9 mouse cellular contexts compared by ENCODE assay signal in genomic region chr4:126149798-126150197, GRCm38 (mm10). TPM values are rescaled to one million over a fixed set of nuclear protein-coding genes. Genes with fewer than 3 reads are reported as not detected.
DNase-seq lines count a peak whose midpoint lies in the region; ATAC-seq lines count a peak whose summit lies in the region.
"Had no signal": no experiment of that assay in that cellular context is flagged by ENCODE, and none has a peak within 500 bp of the region (broad histone marks: within the 10 kb centered on the region; RNA-seq: fewer than 3 reads in every experiment).

No protein-coding gene starts in this region.

- peak overlapping the region; percentile 70 for H3K4me2 ChIP-seq in heart, embryonic 14.5 days (ENCODE audit: low read length)
- H3K4me2 ChIP-seq in forebrain, embryonic 15.5 days (replicated peaks), result 0 out of 2 replicates have a peak overlapping the region, but pooled peaks have one; percentile 75
- peak overlapping the region; percentile 57 for H3K4me2 ChIP-seq in liver, embryonic 11.5 days

- H3K9me3 ChIP-seq in heart, embryonic 14.5 days (ENCODE audit: control insufficient read depth, low read length), result no peaks in the 10 kb centered on the region
- no peaks in the 10 kb centered on the region for H3K9me3 ChIP-seq in ES-E14 (ENCODE audit: control insufficient read depth, insufficient read depth, low read depth, low read length)
- H3K9me3 ChIP-seq in forebrain, embryonic 15.5 days, result no peaks in the 10 kb centered on the region
- no peaks in the 10 kb centered on the region for H3K9me3 ChIP-seq in liver, embryonic 11.5 days (ENCODE audit: control insufficient read depth, low read length)
- H3K9me3 ChIP-seq: megakaryocyte, embryonic 14.5 days had no signal

- peak overlapping the region; percentile 56 to 67 for H3K4me3 ChIP-seq in heart, embryonic 14.5 days (ENCODE audit: control insufficient read depth in 1 of 2, insufficient read depth in 1 of 2, low read depth in 1 of 2, low read length in 2 of 2)
- H3K4me3 ChIP-seq in ES-E14 (ENCODE audit: insufficient read depth in 1 of 2, low read depth in 1 of 2, low read length in 2 of 2, poor library complexity in 1 of 2, severe bottlenecking in 1 of 2), result peak overlapping the region; percentile 62 to 82; a peak in 3 of 4 replicates
- H3K4me3 ChIP-seq in forebrain, embryonic 15.5 days, result 0 out of 2 replicates have a peak overlapping the region, but pooled peaks have one; percentile 41
- H3K4me3 ChIP-seq in liver, embryonic 11.5 days (ENCODE audit: low read depth, low read length), result peak overlapping the region; percentile 68

- no peak for DNase-seq in heart, adult 18-20 months
- no peak for DNase-seq in ES-E14 (ENCODE audit: low read depth, low spot score)
- no peak for DNase-seq in liver, embryonic 11.5 days (ENCODE audit: low spot score)
- DNase-seq in spleen, adult 18-20 months, result no peak

- H3K9ac ChIP-seq in heart, embryonic 14.5 days (ENCODE audit: low read length), result peak overlapping the region; percentile 80
- H3K9ac ChIP-seq in ES-E14 (ENCODE audit: insufficient read depth, low read depth, low read length, poor library complexity, severe bottlenecking), result no peak overlapping the region
- H3K9ac ChIP-seq in forebrain, embryonic 15.5 days (replicated peaks), result no peak overlapping the region
- no peak overlapping the region for H3K9ac ChIP-seq in liver, embryonic 11.5 days (ENCODE audit: low read depth, low read length)

- H3K4me1 ChIP-seq in heart, embryonic 14.5 days (ENCODE audit: control insufficient read depth in 2 of 2, insufficient read depth in 2 of 2, low read length in 2 of 2), result peaks cover 31 to 32% of the 10 kb centered on the region in 2 experiments
- peaks cover 4 to 27% of the 10 kb centered on the region in 2 experiments; a peak in 3 of 4 replicates for H3K4me1 ChIP-seq in ES-E14 (ENCODE audit: control insufficient read depth in 2 of 2, insufficient read depth in 2 of 2, low read length in 2 of 2, poor library complexity in 1 of 2)
- peaks cover 18% of the 10 kb centered on the region for H3K4me1 ChIP-seq in forebrain, embryonic 15.5 days
- H3K4me1 ChIP-seq in liver, embryonic 11.5 days (replicated peaks; ENCODE audit: control insufficient read depth, insufficient read depth, low read length), result peaks cover 38% of the 10 kb centered on the region

- H3K27me3 ChIP-seq in heart, embryonic 14.5 days (ENCODE audit: control insufficient read depth, insufficient read depth, low read length), result peaks cover 14% of the 10 kb centered on the region; the same call in 1 of the 2 replicates
- H3K27me3 ChIP-seq in forebrain, embryonic 15.5 days, result peaks cover 33% of the 10 kb centered on the region
- H3K27me3 ChIP-seq in liver, embryonic 11.5 days (replicated peaks; ENCODE audit: control insufficient read depth, insufficient read depth, low read length), result peaks cover 36% of the 10 kb centered on the region

- peak overlapping the region; percentile 21 to 81; a peak in 3 of 4 replicates for H3K27ac ChIP-seq in heart, embryonic 14.5 days (replicated peaks in 1 of 2; ENCODE audit: control insufficient read depth in 1 of 2, insufficient read depth in 1 of 2, low read depth in 2 of 2, low read length in 2 of 2)
- H3K27ac ChIP-seq in ES-E14 (ENCODE audit: insufficient read depth, low read depth, low read length, poor library complexity, severe bottlenecking), result no peak overlapping the region
- no peak overlapping the region for H3K27ac ChIP-seq in forebrain, embryonic 15.5 days (replicated peaks)
- no peak overlapping the region; the same call in 1 of the 2 replicates for H3K27ac ChIP-seq in liver, embryonic 11.5 days (ENCODE audit: low read depth, low read length)

- no peak for ATAC-seq in heart, embryonic 14.5 days (ENCODE audit: insufficient number of reproducible peaks, insufficient read depth, low FRiP score, low read depth)
- ATAC-seq in forebrain, embryonic 15.5 days (replicated peaks), result no peak
- no peak for ATAC-seq in liver, embryonic 11.5 days (replicated peaks; ENCODE audit: low FRiP score)
- ATAC-seq in erythroid progenitor cell, adult 5-6 weeks (replicated peaks; ENCODE audit: low FRiP score, poor library complexity, severe bottlenecking), result no peak
- no peak for ATAC-seq in megakaryocyte-erythroid progenitor cell, adult 5-6 weeks (replicated peaks; ENCODE audit: low FRiP score, low TSS enrichment, poor library complexity, severe bottlenecking)

- WGBS in heart, embryonic 14.5 days, result 55% methylated on average over 10 of the region's 10 CpGs
- WGBS in forebrain, embryonic 15.5 days, result 62% methylated on average over 10 of the region's 10 CpGs
- 55% methylated on average over 10 of the region's 10 CpGs for WGBS in liver, embryonic 11.5 days

- H3K36me3 ChIP-seq in heart, embryonic 14.5 days (ENCODE audit: control insufficient read depth, insufficient read depth, low read length), result peaks cover 5% of the 10 kb centered on the region; the same call in 1 of the 2 replicates
- H3K36me3 ChIP-seq in ES-E14 (ENCODE audit: control insufficient read depth, insufficient read depth, low read length, poor library complexity, severe bottlenecking), result peaks cover 4% of the 10 kb centered on the region; the same call in 1 of the 2 replicates
- H3K36me3 ChIP-seq in forebrain, embryonic 15.5 days, result no peaks in the 10 kb centered on the region
- H3K36me3 ChIP-seq in liver, embryonic 11.5 days (ENCODE audit: control insufficient read depth, insufficient read depth, low read length), result no peaks in the 10 kb centered on the region

- in situ Hi-C loops in ES-E14 (cut with MboI; ENCODE audit: low sequenced_read_pairs in 2 of 2, unreplicated experiment in 2 of 2), result no loop called here

RNA-seq across cellular contexts. Expression of gene Eva1b, which starts 2.3 kb away (rescaled TPM):
- polyA plus RNA-seq in heart, embryonic 14.5 days (2014; fragmentation: Nextera tagmentation; extraction: Ambion mirVana), result 31.8 and 33.9 TPM in 2 replicates
- total RNA-seq in heart, adult 18-20 months (2021), result 1 to 10 TPM; 8.8 to 9.5 TPM
- 44.2 and 48.7 TPM in 2 replicates for total RNA-seq in ES-E14 (2012; rRNA removed)
- 9.2 and 10.1 TPM in 2 replicates for polyA plus RNA-seq in forebrain, embryonic 15.5 days (2015; fragmentation: Nextera tagmentation; extraction: Ambion mirVana)
- polyA plus RNA-seq in liver, embryonic 11.5 days (2014; fragmentation: Nextera tagmentation; extraction: Ambion mirVana), result 25.3 and 28.1 TPM in 2 replicates
- total RNA-seq in erythroid progenitor cell, adult 5-6 weeks (2015; ENCODE audit: low replicate concordance), result not detected in 2 replicates
- 0.51 TPM in 1 of 2 replicates, not detected in the other for total RNA-seq in erythroid progenitor cell, adult 5-6 weeks (2017; ENCODE audit: low replicate concordance)
- total RNA-seq in megakaryocyte-erythroid progenitor cell, adult 5-6 weeks (2014; fragmentation: Nextera tagmentation), result not detected in 2 replicates
- total RNA-seq in megakaryocyte-erythroid progenitor cell, adult 5-6 weeks (2017), result 0.91 TPM in 1 of 2 replicates, not detected in the other

RNA-seq across cellular contexts. Expression of gene Sh3d21, which starts 13.5 kb away (rescaled TPM):
- 2.5 and 2.7 TPM in 2 replicates for polyA plus RNA-seq in heart, embryonic 14.5 days (2014; fragmentation: Nextera tagmentation; extraction: Ambion mirVana)
- total RNA-seq in heart, adult 18-20 months (2021), result 1 to 10 TPM; 1.3 to 2.4 TPM
- total RNA-seq in ES-E14 (2012; rRNA removed), result 2.4 and 3.0 TPM in 2 replicates
- 0.86 and 0.88 TPM in 2 replicates for polyA plus RNA-seq in forebrain, embryonic 15.5 days (2015; fragmentation: Nextera tagmentation; extraction: Ambion mirVana)
- polyA plus RNA-seq in liver, embryonic 11.5 days (2014; fragmentation: Nextera tagmentation; extraction: Ambion mirVana), result 2.3 TPM in 2 replicates
- 1.8 TPM in 1 of 2 replicates, not detected in the other for total RNA-seq in erythroid progenitor cell, adult 5-6 weeks (2015; ENCODE audit: low replicate concordance)
- 0.90 TPM in 1 of 2 replicates, not detected in the other for total RNA-seq in erythroid progenitor cell, adult 5-6 weeks (2017; ENCODE audit: low replicate concordance)
- total RNA-seq in megakaryocyte-erythroid progenitor cell, adult 5-6 weeks (2014; fragmentation: Nextera tagmentation), result 0.72 TPM in 1 of 2 replicates, not detected in the other
- 1.1 TPM in 1 of 2 replicates, not detected in the other for total RNA-seq in megakaryocyte-erythroid progenitor cell, adult 5-6 weeks (2017)

RNA-seq across cellular contexts. Expression of gene Stk40, which starts 46.0 kb away (rescaled TPM):
- polyA plus RNA-seq in heart, embryonic 14.5 days (2014; fragmentation: Nextera tagmentation; extraction: Ambion mirVana), result 13.1 and 17.8 TPM in 2 replicates
- total RNA-seq in heart, adult 18-20 months (2021), result 10 to 100 TPM; 41.4 to 52.6 TPM
- 20.1 and 20.2 TPM in 2 replicates for total RNA-seq in ES-E14 (2012; rRNA removed)
- polyA plus RNA-seq in forebrain, embryonic 15.5 days (2015; fragmentation: Nextera tagmentation; extraction: Ambion mirVana), result 35.3 and 35.4 TPM in 2 replicates
- 24.4 and 26.7 TPM in 2 replicates for polyA plus RNA-seq in liver, embryonic 11.5 days (2014; fragmentation: Nextera tagmentation; extraction: Ambion mirVana)
- total RNA-seq in erythroid progenitor cell, adult 5-6 weeks (2015; ENCODE audit: low replicate concordance), result 4.7 and 10.1 TPM in 2 replicates
- total RNA-seq in erythroid progenitor cell, adult 5-6 weeks (2017; ENCODE audit: low replicate concordance), result 2.4 and 6.4 TPM in 2 replicates
- 12.2 and 14.6 TPM in 2 replicates for total RNA-seq in megakaryocyte-erythroid progenitor cell, adult 5-6 weeks (2014; fragmentation: Nextera tagmentation)
- total RNA-seq in megakaryocyte-erythroid progenitor cell, adult 5-6 weeks (2017), result 10.0 and 11.7 TPM in 2 replicates

RNA-seq across cellular contexts. Expression of gene Thrap3, which starts 52.8 kb away (rescaled TPM):
- 132 and 148 TPM in 2 replicates for polyA plus RNA-seq in heart, embryonic 14.5 days (2014; fragmentation: Nextera tagmentation; extraction: Ambion mirVana)
- total RNA-seq in heart, adult 18-20 months (2021), result 100 to 1,000 TPM in 1 of 2 experiments, 10 to 100 TPM in 1; 86.5 to 116 TPM
- total RNA-seq in ES-E14 (2012; rRNA removed), result 202 and 211 TPM in 2 replicates
- polyA plus RNA-seq in forebrain, embryonic 15.5 days (2015; fragmentation: Nextera tagmentation; extraction: Ambion mirVana), result 179 and 185 TPM in 2 replicates
- 199 and 207 TPM in 2 replicates for polyA plus RNA-seq in liver, embryonic 11.5 days (2014; fragmentation: Nextera tagmentation; extraction: Ambion mirVana)
- total RNA-seq in erythroid progenitor cell, adult 5-6 weeks (2015; ENCODE audit: low replicate concordance), result 169 and 213 TPM in 2 replicates
- 298 and 354 TPM in 2 replicates for total RNA-seq in erythroid progenitor cell, adult 5-6 weeks (2017; ENCODE audit: low replicate concordance)
- 266 and 395 TPM in 2 replicates for total RNA-seq in megakaryocyte-erythroid progenitor cell, adult 5-6 weeks (2014; fragmentation: Nextera tagmentation)
- 471 and 531 TPM in 2 replicates for total RNA-seq in megakaryocyte-erythroid progenitor cell, adult 5-6 weeks (2017)

RNA-seq across cellular contexts. Expression of gene Lsm10, which starts 53.4 kb away (rescaled TPM):
- 45.4 and 49.1 TPM in 2 replicates for polyA plus RNA-seq in heart, embryonic 14.5 days (2014; fragmentation: Nextera tagmentation; extraction: Ambion mirVana)
- 10 to 100 TPM; 13.3 to 15.3 TPM for total RNA-seq in heart, adult 18-20 months (2021)
- 15.0 and 21.8 TPM in 2 replicates for total RNA-seq in ES-E14 (2012; rRNA removed)
- polyA plus RNA-seq in forebrain, embryonic 15.5 days (2015; fragmentation: Nextera tagmentation; extraction: Ambion mirVana), result 58.9 and 63.8 TPM in 2 replicates
- 46.6 and 53.3 TPM in 2 replicates for polyA plus RNA-seq in liver, embryonic 11.5 days (2014; fragmentation: Nextera tagmentation; extraction: Ambion mirVana)
- 18.0 and 73.2 TPM in 2 replicates for total RNA-seq in erythroid progenitor cell, adult 5-6 weeks (2015; ENCODE audit: low replicate concordance)
- total RNA-seq in erythroid progenitor cell, adult 5-6 weeks (2017; ENCODE audit: low replicate concordance), result 2.2 and 4.1 TPM in 2 replicates
- total RNA-seq in megakaryocyte-erythroid progenitor cell, adult 5-6 weeks (2014; fragmentation: Nextera tagmentation), result 30.8 and 32.0 TPM in 2 replicates
- 10.5 and 16.7 TPM in 2 replicates for total RNA-seq in megakaryocyte-erythroid progenitor cell, adult 5-6 weeks (2017)

Comparison
In these comparisons a context has a peak if more than half of its experiments do, and no peak if none do; other contexts are left out.
1. H3K27ac ChIP-seq: peak in heart, embryonic 14.5 days (2 of 2); none in ES-E14 (single experiment), forebrain, embryonic 15.5 days (single experiment) and liver, embryonic 11.5 days (single experiment).
2. RNA of gene Eva1b, which starts 2.3 kb away (total RNA-seq): 44.2 to 48.7 TPM in ES-E14 and 8.8 to 9.5 TPM in heart, adult 18-20 months; 0.51 TPM in erythroid progenitor cell, adult 5-6 weeks and 0.91 TPM in megakaryocyte-erythroid progenitor cell, adult 5-6 weeks; every median in the first group is over 4 times any median in the second.
3. Peak in every context shown above with its lines, with median percentiles within 50 percentile points of each other: H3K4me2 ChIP-seq and H3K4me3 ChIP-seq.